Mouse (Mus musculus): ENCODE results near the gene Nat14. TPM values are rescaled to one million over a fixed set of nuclear protein-coding genes. Genes with fewer than 3 reads are reported as not detected.

Nat14 gene
- polyA plus RNA-seq, 1 experiment, result 0.78 TPM

- Histone ChIP-seq H3K4me3 (ENCODE audit: insufficient read depth, low read length) (no peak overlapping the region), H3K27ac (ENCODE audit: insufficient read depth, low read depth, low read length) (no peak overlapping the region), H3K4me1 (ENCODE audit: control insufficient read depth, insufficient read depth, low read length) (peaks cover 19% of the 10 kb centered on the region)
- no peak for TF ChIP-seq CTCF (IDR thresholded peaks at IDR 0.05; ENCODE audit: low read depth, low read length)
- no peak for TF ChIP-seq POLR2A (IDR thresholded peaks at IDR 0.05; ENCODE audit: borderline replicate concordance, low read depth, low read length)
Observed at GRCm38 (mm10) chr7:4919096-4919495, 2.7 kb upstream of the Nat14 start.

- H3K4me1 ChIP-seq (ENCODE audit: control insufficient read depth, insufficient read depth, low read length), result peaks cover 23% of the 10 kb centered on the region
- H3K4me3 ChIP-seq (ENCODE audit: insufficient read depth, low read length), result no peak overlapping the region
- H3K27ac ChIP-seq (ENCODE audit: insufficient read depth, low read depth, low read length), result no peak overlapping the region
- TF ChIP-seq POLR2A (IDR thresholded peaks at IDR 0.05; ENCODE audit: borderline replicate concordance, low read depth, low read length), result no peak
- TF ChIP-seq CTCF (IDR thresholded peaks at IDR 0.05; ENCODE audit: low read depth, low read length), result no peak
Observed at GRCm38 (mm10) chr7:4919971-4920370, 1.9 kb upstream of the Nat14 start.

- TF ChIP-seq CTCF (IDR thresholded peaks at IDR 0.05; ENCODE audit: low read depth, low read length) (no peak), POLR2A (IDR thresholded peaks at IDR 0.05; ENCODE audit: borderline replicate concordance, low read depth, low read length) (no peak)
- Histone ChIP-seq H3K4me3 (ENCODE audit: insufficient read depth, low read length) (no peak overlapping the region), H3K27ac (ENCODE audit: insufficient read depth, low read depth, low read length) (no peak overlapping the region), H3K4me1 (ENCODE audit: control insufficient read depth, insufficient read depth, low read length) (peaks cover 28% of the 10 kb centered on the region)
Observed at GRCm38 (mm10) chr7:4920496-4920895, 1.3 kb upstream of the Nat14 start.

GRCm38 (mm10) chr7:4920976-4921823 lies 628 bp upstream of the Nat14 start:
- TF ChIP-seq POLR2A (IDR thresholded peaks at IDR 0.05; ENCODE audit: borderline replicate concordance, low read depth, low read length), result no peak
- TF ChIP-seq CTCF (IDR thresholded peaks at IDR 0.05; ENCODE audit: low read depth, low read length), result no peak
- Histone ChIP-seq H3K27ac (ENCODE audit: insufficient read depth, low read depth, low read length) (0 out of 2 replicates have a peak overlapping the region, but pooled peaks have one; percentile 30), H3K4me1 (ENCODE audit: control insufficient read depth, insufficient read depth, low read length) (peaks cover 32% of the 10 kb centered on the region), H3K4me3 (ENCODE audit: insufficient read depth, low read length) (no peak overlapping the region)

- TF ChIP-seq POLR2A (IDR thresholded peaks at IDR 0.05; ENCODE audit: borderline replicate concordance, low read depth, low read length), result no peak
- no peak; the same call in 1 of the 2 replicates for TF ChIP-seq CTCF (IDR thresholded peaks at IDR 0.05; ENCODE audit: low read depth, low read length)
- Histone ChIP-seq H3K4me1 (ENCODE audit: control insufficient read depth, insufficient read depth, low read length) (peaks cover 27% of the 10 kb centered on the region), H3K27ac (ENCODE audit: insufficient read depth, low read depth, low read length) (no peak overlapping the region), H3K4me3 (ENCODE audit: insufficient read depth, low read length) (no peak overlapping the region)
Observed at GRCm38 (mm10) chr7:4922508-4922907, 680 bp downstream of the Nat14 start.

- Histone ChIP-seq H3K4me3 (ENCODE audit: insufficient read depth, low read length) (no peak overlapping the region), H3K4me1 (ENCODE audit: control insufficient read depth, insufficient read depth, low read length) (peaks cover 27% of the 10 kb centered on the region), H3K27ac (ENCODE audit: insufficient read depth, low read depth, low read length) (no peak overlapping the region)
- TF ChIP-seq POLR2A (IDR thresholded peaks at IDR 0.05; ENCODE audit: borderline replicate concordance, low read depth, low read length) (no peak), CTCF (IDR thresholded peaks at IDR 0.05; ENCODE audit: low read depth, low read length) (no peak)
Observed at GRCm38 (mm10) chr7:4922931-4923565, 1.2 kb downstream of the Nat14 start.

GRCm38 (mm10) chr7:4923586-4924364 lies 1.9 kb downstream of the Nat14 start:
- Histone ChIP-seq H3K4me3 (ENCODE audit: insufficient read depth, low read length) (no peak overlapping the region), H3K27ac (ENCODE audit: insufficient read depth, low read depth, low read length) (no peak overlapping the region), H3K4me1 (ENCODE audit: control insufficient read depth, insufficient read depth, low read length) (peaks cover 27% of the 10 kb centered on the region)
- TF ChIP-seq CTCF (IDR thresholded peaks at IDR 0.05; ENCODE audit: low read depth, low read length) (no peak), POLR2A (IDR thresholded peaks at IDR 0.05; ENCODE audit: borderline replicate concordance, low read depth, low read length) (no peak)

- H3K4me1 ChIP-seq (ENCODE audit: control insufficient read depth, insufficient read depth, low read length), result peaks cover 27% of the 10 kb centered on the region
Observed at GRCm38 (mm10) chr7:4924483-4924882, 2.7 kb downstream of the Nat14 start.

GRCm38 (mm10) chr7:4924891-4925301 lies 3.1 kb downstream of the Nat14 start:
- Histone ChIP-seq H3K27ac (ENCODE audit: insufficient read depth, low read depth, low read length) (peak overlapping the region; percentile 82), H3K4me1 (ENCODE audit: control insufficient read depth, insufficient read depth, low read length) (peaks cover 27% of the 10 kb centered on the region), H3K4me3 (ENCODE audit: insufficient read depth, low read length) (peak overlapping the region; percentile 33)
- TF ChIP-seq CTCF (IDR thresholded peaks at IDR 0.05; ENCODE audit: low read depth, low read length) (no peak), POLR2A (IDR thresholded peaks at IDR 0.05; ENCODE audit: borderline replicate concordance, low read depth, low read length) (no peak)

More at GRCm38 (mm10) chr7:4924483-4924882, 2.7 kb downstream of the Nat14 start:
- TF ChIP-seq POLR2A (IDR thresholded peaks at IDR 0.05; ENCODE audit: borderline replicate concordance, low read depth, low read length) (no peak), CTCF (IDR thresholded peaks at IDR 0.05; ENCODE audit: low read depth, low read length) (no peak)
- Histone ChIP-seq H3K27ac (ENCODE audit: insufficient read depth, low read depth, low read length) (peak overlapping the region; percentile 15; the same call in 1 of the 2 replicates), H3K4me3 (ENCODE audit: insufficient read depth, low read length) (no peak overlapping the region)
